Mouse (Mus musculus): ENCODE results near the gene Krt36. TPM values are rescaled to one million over a fixed set of nuclear protein-coding genes. Genes with fewer than 3 reads are reported as not detected.

Krt36 gene
- total RNA-seq (2021): not detected

DNA sequence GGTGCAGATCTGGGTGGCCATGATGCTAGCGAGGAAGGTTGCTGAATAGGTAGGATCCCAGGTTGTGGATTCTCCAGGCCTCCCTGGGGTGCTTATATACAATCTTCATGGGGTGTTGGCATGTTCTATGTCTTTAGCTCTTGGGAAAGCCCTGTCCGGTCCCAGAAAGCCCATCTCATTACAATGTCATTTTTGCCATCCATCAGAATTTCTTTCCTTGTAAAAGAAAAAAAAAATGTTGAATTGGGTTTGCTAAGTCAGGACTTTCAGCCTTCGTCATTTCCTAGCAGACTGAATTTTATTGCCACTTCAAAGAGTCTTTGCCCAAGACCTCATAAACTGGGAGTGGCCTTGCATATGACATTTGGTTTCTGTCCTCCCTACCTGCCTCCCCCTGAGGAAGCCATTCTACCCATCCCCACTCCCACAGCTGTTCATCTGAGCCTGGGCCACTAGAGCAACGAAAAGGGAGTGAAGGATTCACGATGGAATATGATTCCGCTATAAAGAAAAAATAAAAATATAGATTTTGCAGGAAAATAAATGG, at the start of gene Krt36:
Gene Krt36, minus strand, starts transcription at position 51 of the 547 bp plus-strand sequence.
- intact Hi-C loops (cut with DNase I): no loop called here

DNA sequence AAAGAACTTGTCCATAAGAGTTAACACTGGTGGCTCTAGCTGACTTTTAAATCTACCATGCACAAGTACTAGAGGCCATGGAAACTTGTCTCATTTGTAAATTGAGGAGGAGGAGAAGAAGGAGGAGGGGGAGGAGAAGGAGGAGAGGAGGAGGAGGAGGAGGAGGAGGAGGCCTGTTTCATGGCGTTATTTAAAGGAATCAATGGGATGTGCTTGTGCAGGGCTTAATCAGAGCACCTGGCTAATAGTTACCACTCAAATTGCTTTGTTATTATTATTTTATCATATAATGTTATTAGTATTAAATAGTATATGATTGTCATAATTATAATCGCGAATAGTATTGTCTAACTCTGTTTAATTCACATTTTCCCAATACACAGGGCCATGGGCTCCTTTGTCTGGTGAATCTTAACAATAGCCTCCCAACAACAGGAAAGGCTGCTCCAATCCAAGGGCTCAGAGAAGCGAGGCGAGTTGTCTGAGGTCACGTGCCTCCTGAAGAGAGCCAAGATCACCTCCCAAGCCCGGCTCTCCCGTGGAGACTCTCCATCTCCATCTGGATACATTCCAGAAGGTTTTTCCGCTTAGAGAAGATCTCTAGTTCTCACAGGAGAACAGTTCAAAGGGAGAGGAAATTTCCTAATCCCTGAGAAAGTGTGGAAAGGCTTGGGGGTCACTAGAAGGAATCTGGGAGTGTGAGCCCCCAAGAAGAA, 43.3 kb upstream of the Krt36 start, which contains the start of gene Krt19:
Gene Krt19, minus strand, starts transcription at position 51 of the 716 bp plus-strand sequence.
- DNase-seq: no peak
- intact Hi-C loops (cut with DNase I): no loop called here

More for the DNA sequence above, at the start of gene Krt36:
- DNase-seq: no peak

DNA sequence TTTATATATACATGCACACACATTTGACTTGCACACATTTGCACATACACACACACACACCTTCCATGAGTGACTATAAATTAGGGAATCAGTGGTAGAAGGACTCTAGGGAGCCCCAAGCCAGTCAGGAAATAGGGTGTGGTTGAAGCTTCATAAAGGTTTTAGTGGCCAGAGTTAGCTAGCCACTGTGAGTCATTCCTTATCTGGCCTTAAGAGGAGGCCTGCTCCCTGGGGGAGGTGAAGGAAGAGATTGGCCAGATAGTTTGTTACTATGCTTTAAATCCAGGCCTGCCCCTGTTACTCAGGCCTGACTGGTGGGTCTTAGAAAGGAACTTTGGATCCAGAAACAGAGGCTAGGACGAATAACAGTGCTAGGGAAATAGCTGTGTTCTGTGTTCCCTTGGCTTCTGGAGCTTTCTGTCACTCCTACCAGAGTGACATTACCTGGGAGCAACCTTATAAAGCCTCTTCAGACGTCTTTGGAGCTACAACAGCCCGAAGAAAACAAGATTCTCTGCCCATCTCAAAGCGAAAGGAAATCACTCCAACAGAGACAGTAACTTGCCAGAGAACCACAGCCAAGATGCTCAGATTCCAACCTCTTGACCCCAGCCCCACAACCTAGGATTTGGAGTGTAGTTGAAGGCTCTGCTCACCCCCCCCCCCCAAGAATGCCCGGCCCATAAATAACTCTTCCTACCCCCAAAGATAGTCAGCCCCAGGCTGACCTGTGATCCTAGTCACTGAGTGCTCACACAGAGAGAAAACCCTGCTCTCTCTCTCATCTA, 42.3 kb upstream of the Krt36 start:
- DNase-seq: no peak
- intact Hi-C loops (cut with DNase I): no loop called here

DNA sequence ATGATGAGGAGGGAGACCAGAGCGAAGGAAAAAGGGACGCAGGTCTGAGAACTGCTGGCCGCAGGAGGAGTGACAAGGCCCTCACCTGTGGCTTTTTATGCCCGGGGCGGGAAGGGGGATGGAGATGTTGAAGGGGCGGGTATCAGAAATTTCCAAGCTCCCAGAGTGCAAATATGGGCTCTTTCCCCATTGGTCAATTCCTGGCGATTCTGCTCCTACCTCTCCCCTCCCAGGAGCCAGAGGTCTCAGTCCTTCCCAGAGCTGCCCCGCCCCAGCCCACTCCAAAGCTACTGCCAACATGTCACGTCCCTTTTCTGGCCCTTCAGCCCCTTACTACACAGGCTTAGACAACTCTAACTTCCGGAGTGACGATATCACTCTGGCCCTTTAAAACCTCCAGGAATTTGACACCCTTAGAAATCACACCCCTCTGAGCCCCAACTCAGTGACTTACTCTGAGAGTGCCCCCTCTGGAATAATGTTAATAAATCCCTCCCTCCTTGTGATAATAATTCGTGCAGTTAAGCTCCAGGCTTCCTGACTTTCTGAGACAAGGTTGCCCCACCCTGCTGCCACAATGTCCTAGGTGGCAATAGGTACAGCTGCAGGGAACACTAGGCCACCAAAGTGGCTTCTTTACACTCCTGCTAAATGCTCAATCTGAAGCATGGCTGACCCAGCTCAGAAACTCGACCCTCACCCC, 40.6 kb upstream of the Krt36 start:
- intact Hi-C loops (cut with DNase I): no loop called here
- no peak for DNase-seq

DNA sequence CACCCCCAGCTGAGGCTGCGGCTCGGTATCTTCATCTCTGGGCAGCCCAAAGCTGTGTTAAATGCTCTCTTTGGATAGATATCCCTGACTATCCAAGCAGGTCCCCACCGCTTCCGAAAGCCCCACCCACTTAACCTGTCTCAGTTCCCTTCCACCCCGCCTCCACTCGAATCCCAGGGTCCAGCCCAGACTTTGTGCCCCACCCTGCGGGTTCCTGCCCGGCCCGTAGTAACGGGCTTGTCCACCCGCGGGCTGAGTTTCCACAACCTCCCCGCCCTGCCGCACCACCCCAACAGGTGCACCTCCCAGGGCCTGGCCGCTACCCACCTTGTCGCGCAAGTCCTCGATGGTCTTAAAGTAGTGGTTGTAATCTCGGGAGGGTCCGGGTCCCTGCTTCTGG, 39.7 kb upstream of the Krt36 start:
- no peak for DNase-seq
- intact Hi-C loops (cut with DNase I): no loop called here

DNA sequence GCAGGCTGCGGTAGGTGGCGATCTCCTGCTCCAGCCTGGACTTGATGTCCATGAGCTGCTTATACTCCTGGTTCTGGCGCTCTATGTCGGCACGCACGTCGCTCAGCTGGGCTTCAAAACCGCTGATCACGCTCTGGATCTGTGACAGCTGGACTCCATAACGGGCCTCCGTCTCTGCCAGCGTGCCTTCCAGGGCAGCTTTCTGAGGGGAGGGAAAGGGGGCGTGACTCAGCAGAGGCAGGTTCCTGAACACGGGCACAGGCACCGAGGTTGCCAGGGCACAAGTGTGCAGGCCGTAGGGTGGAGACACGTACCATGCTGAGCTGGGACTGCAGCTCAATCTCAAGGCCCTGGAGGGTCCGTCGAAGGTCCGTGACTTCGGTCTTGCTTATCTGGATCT, 35.5 kb upstream of the Krt36 start:
- intact Hi-C loops (cut with DNase I): no loop called here
- no peak for DNase-seq

DNA sequence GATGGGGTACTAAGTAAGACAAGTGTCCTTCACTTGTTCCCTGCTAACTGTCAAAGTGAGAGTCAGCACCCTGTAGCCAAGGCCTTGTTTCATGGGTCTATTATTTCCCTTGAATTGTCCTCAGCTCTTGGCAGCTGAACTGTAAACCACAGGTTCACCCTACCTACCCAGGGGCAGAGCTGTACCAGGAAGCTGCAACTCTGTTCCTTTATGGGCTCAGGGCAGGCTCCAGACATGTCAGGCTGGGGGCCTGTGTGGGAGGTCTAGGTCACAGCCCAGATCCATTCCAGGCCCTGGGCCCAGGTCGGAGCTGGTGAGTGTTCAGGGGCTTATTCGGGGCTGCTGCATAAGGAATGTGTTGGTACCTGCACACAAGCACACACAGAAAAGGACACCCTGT, 34.0 kb upstream of the Krt36 start:
- intact Hi-C loops (cut with DNase I): no loop called here
- no peak for DNase-seq

DNA sequence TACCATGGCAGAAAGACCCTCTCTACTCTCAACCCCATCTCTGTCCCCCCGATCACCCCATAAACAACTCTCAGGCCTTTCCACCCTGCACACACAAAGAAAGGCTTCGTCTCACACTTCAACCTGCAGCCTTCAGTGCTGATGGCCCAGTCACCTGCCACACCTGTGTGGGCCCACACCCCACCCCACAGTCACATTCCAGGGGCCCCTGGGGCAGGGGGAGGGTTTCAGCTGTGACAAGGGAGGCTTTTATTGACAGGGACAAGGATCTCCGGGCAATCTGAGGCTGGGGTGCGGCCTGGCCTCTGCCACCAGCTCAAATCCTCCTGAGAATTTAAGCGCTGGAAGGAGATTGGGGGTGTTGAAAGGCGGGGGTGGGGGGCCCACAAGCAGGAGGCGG, 33.4 kb upstream of the Krt36 start:
- no peak for DNase-seq
- intact Hi-C loops (cut with DNase I): no loop called here

DNA sequence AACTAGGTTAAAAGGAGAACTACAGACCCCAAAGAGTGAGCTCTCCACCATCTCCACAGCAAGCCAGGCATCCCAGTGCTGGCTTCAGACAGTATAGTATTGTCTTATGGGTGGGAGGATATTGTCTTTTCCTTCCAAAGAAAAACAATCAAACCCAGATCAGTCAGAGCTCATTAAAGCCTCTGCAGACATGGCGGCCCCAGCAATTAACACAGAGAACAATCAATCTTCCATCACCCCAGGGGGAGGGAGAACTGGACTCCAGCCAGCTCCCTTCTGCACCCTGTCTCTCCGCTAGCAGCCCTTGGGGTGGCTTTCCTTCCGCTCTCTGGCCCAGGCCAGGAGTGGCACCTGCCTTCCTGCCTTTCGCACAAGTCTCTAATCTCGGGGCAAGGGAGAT, 32.3 kb upstream of the Krt36 start:
- DNase-seq: no peak
- intact Hi-C loops (cut with DNase I): no loop called here

DNA sequence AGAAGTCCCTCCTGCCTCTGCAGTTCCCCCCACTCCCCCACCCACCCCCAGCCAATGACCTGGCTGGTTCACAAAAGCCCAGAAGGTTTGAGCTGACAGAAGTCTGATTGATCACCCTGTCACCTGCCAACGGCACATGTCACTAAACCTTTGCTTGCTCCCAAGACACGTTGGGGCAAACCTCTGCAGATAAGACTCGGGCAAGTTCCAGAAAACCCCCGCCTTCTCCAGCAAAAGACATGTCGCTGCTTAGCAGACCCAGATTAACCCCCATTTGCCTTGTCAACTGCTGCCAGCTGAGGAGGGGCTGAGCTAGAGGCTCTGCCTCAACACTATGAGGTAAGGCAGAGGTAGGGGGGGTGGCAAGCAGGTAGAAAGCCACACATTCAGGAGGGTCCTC, 31.1 kb upstream of the Krt36 start:
- no peak for DNase-seq
- intact Hi-C loops (cut with DNase I): no loop called here

DNA sequence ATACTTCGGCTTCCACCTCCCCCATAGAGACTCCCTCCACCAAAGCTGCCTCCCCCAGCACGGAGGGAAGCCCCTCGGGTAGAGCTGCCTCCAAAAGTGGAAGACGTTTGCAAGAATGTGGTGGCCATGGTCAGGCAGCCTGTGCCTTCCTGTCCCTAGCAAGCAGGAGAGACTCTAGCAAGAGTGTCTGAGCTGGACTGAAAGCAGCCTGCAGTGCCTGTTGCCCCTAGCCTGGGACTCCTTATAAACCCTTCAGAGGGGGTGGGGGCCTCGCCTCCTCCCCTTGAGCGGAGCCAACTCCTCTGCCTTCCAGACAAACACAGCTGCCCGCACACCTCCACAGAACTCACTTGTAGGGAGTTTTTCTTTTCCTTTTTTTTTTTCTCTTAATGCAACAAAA, 30.3 kb upstream of the Krt36 start, which contains the start of gene Krt15:
Gene Krt15, minus strand, starts transcription at position 198 of the 400 bp plus-strand sequence.
- no peak for DNase-seq
- intact Hi-C loops (cut with DNase I): no loop called here

DNA sequence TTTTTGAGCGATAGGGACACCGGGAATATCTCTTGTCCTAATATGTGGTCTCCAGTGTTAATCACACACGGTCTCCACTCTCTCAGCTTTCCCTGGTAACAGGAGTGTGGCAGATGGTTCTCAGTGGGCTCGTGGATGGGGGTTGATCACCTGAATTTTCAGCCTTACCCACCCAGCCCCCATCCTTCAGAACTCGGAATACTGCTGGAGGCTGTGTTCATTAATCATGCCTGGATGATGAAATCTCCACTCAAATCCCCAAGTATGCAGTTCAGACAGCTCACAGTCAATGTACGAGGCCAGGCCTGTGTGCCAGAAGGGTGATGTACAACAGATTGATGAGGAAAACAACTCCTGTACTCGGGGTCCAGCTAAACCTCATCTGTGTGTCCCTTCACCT, 19.5 kb upstream of the Krt36 start:
- no peak for DNase-seq
- intact Hi-C loops (cut with DNase I): no loop called here

DNA sequence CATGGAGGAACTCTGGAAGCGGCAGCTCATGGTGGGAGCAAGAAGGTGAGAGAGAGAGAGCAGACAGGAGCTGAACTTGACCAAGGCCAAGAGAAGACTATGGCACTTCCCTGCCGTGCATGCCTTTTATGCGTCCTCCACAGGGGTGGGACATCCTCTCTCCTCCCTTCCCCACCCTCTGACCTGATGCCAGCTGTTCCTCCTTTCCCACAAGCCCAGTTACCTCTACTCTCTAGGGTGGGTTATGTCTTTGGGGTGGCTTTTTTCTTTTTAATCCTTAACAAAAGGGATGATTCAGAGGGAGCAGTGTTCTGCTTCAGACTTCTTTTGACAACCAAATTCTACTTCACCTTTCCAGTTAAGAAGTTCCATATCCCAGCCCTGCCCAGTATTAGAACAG, 16.0 kb upstream of the Krt36 start, which contains the start of gene Krt13:
Gene Krt13, minus strand, starts transcription at position 101 of the 400 bp plus-strand sequence.
- intact Hi-C loops (cut with DNase I): no loop called here
- no peak for DNase-seq

DNA sequence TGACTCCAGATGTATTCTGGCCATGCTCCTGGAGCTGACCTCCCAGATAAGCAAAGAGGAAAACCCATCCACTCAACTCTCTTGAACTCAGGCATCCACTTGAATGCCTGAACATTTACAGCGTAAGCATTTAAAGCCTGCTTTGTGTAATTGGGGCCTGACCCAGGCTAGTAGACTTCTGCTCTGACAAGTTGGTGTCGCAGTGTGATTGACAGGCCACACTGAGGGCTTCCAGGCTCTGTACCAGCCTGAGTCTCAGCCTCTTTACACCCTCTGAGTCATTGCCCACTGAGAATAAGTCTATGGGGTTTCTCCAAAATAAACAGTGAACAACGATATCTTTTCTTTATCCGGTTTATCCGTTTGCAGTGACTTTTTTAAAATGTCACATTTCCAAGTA, 14.9 kb upstream of the Krt36 start:
- intact Hi-C loops (cut with DNase I): no loop called here
- DNase-seq: no peak

DNA sequence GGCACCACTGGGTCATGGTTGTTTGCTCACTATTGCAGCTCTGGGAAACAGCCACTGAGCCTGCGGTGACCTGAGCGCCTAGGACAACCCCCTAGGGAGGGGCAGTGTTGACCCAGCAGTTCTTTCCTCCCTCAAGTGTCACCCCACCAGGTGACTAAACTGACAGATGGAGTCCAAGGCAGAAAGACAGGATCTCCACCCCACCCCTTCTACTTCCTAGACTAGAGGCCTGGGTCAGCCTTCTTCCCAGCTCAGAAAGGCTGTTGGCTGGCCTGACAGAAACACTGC, 8.3 kb upstream of the Krt36 start:
- no peak for DNase-seq
- intact Hi-C loops (cut with DNase I): no loop called here

DNA sequence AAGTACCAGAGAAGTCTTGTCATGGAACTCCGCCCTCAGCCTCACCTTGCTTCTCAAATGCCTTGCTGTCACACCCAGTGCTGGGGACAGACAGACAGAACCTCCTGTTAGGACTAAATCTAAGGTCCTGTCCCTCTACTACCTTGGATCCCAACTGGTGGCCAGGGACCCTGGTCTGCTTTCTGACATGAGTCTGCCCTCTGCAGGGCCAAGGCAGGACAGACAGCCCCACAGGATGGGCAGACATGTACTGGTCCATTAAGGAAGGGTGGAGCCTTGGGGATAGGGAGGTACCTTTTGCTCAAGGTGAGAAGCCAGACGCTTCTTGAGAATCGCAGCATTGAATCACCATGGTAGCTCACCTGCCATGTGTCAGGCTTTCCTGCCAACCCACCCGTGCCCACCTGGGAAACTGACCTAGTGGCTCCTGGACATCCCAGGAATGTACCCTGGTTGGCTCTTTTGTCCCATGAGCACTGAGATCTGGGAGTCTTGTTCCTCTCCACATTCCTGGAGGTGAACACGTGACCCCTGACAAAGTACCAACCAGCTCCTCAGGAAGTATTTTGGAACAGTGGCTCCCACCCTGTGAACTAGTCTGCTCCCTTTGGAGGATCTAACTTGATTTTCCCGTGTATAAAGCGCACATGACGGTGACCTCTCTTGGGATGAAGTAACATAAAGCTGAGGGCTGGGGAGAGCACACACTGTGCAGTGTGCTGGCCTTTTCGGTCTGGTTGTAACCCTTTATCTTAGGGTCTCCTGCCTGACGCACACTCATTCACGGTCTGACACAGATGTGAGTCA, 7.7 kb upstream of the Krt36 start:
- intact Hi-C loops (cut with DNase I): no loop called here
- DNase-seq: no peak

DNA sequence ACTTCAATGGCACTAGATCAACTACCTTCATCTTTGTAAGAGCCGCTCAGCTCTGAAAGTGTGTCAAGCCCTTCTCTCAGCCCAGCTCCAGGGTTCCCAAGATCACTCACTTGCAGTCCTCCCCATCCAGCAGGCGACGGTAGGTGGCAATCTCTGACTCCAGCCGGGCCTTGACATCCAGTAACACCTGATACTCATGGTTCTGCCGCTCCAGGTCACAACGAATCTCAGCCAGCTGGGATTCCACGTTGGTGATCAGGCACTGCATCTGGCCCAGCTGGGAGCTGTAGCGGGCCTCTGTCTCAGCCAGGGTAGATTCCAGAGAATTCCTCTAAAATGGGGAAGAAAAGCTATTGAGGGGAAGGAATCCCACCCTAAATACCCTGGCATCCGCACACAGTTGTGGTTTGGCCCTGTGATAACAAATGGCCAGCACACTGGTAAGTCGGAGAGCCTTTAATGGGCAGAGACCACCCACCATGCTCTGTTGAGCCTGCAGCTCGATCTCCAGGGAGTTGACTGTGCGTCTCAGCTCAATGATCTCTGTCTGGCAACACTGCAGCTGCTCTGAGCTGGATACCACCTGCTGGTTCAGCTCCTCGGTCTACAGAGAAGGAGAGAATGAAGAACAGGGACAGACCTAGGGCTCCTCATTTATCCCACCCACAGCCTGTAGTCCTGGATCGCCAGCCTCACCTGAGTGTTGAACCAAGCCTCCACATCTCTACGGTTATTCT, 2.6 kb downstream of the Krt36 start:
- DNase-seq: no peak
- intact Hi-C loops (cut with DNase I): no loop called here

DNA sequence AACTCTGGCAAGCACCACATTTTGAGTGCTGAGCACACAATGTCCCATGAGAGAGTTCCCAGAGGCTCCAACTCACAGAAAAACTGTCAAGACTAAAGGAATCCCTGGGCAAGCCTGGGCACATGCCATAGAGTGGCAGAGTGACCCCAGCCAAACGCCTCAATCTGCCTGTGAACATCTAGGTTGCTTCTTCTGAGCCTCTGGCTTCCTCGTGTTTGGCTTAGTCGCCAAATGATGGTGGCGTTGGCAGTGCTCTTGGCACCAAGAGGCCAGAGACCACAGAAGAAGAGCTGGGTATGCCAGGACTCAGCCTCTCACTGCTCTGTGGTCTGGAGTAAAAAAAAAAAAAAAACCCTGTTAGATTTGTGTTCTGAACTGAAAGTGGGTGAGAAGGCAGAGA, 5.0 kb downstream of the Krt36 start:
- intact Hi-C loops (cut with DNase I): no loop called here
- no peak for DNase-seq

DNA sequence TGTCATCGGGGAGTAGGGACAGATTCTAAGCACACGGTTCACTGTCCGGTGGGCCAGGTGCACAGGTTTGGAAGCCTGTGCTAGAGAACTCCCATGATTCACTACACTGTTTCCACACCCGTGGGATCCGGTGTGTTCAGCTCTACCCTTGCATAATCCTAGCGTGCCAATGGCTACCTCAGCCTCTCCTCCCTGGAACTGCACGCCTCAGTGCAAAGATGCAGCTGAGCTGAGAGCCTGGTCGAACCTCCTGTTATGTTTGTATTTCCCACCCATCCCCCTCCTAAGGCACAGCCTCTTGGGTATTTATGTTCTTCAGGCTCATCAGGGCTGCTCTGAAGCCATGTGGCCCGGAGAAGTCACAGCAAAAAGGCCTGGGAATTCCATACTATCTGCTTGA, 7.6 kb downstream of the Krt36 start:
- intact Hi-C loops (cut with DNase I): no loop called here
- no peak for DNase-seq

DNA sequence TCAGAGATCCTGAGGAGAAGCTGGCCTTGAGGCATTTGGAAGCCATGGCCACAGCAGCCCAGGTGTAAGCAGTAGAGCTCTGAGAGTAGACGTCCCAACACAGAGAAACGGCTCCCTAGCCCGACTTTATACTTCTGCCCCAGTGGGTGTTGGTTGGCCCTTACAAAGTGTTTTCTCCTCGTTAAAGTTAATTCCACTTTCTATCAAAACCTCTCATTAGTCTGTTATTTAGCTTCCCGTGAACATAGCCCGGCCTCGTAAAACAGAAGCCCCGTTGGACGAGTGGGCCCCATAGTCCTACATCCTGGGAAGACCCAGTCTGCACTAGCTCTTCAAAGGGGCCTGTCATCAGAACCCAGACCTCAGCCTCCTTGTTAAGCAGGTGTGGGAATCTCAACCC, 9.3 kb downstream of the Krt36 start, which contains the start of gene Krt35:
Gene Krt35, minus strand, starts transcription at position 101 of the 400 bp plus-strand sequence.
- no peak for DNase-seq
- intact Hi-C loops (cut with DNase I): no loop called here

Measured in heart, postnatal 36 days (tissue).